Mouse (Mus musculus) spleen, adult 2 months (tissue): Measurements from ENCODE around the gene Gm17018.

Source experiments
- CTCF ChIP-seq: fragments of 200-500 bp; IDR thresholded peaks from 2 replicates; pipeline ENCODE4 v1.5.1; 2011; ENCODE audit warnings: mild to moderate bottlenecking, inconsistent platforms; ENCODE audit not compliant: insufficient read depth, insufficient read length, insufficient replicate concordance; ENCODE audit errors: extremely low read depth
- POLR2A ChIP-seq: fragments of 200-500 bp; IDR thresholded peaks from 2 replicates; pipeline ENCODE4 v1.6.1; 2011; ENCODE audit warnings: low read depth, low read length, inconsistent platforms

DNA sequence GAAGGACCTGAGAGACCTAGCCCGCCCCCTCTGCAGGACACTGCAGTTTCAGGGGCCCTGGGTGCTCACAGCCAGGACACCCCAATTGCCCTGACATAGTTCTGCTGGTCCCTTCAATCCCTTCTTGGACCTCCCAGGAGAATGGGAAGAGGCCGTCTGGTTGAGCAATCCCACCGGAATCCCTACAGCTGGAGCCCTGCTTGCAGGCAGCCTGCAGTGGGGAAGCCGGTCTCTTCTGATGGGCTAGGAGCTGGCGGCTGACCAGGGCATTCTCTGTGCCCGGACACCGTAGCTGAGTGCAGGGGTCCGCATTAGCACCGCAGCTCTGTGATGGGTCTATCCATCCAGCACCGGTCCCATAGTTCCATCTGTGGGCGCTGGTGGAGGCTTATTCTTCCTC, 6.3 kb upstream of the Gm17018 start:
- no peak for TF ChIP-seq POLR2A
- TF ChIP-seq CTCF, result no peak
